Mouse (Mus musculus) large intestine, adult 2 months (tissue): Measurements from ENCODE around the gene Smc1b. TPM values are rescaled to one million over a fixed set of nuclear protein-coding genes. Genes with fewer than 3 reads are reported as not detected.
"Not testable (repeated sequence)": the region's sequence is repeated elsewhere in the genome, so short reads cannot be mapped to it uniquely, and the experiment has no call there.

Source experiments
- DNase-seq: peaks from one replicate; pipeline ENCODE4 v3.0.0-alpha.2; 2012; ENCODE audit warnings: low read depth, low spot score
- WGBS: fragments of 180-500 bp; shearing (Covaris S2); methylation state at CpG from one replicate; pipeline ENCODE4 v1.1.7; 2018; 5-methylcytosine and 5-hydroxymethylcytosine counted together
- polyA plus RNA-seq: library from polyadenylated mRNA; depleted of rRNA; stranded (reverse); fragments of >200 nt; gene quantifications from 2 replicates; pipeline ENCODE4 v1.2.3, GENCODE M21; 2012

Smc1b gene
- polyA plus RNA-seq, 1 experiment, result 0.52 TPM

DNA sequence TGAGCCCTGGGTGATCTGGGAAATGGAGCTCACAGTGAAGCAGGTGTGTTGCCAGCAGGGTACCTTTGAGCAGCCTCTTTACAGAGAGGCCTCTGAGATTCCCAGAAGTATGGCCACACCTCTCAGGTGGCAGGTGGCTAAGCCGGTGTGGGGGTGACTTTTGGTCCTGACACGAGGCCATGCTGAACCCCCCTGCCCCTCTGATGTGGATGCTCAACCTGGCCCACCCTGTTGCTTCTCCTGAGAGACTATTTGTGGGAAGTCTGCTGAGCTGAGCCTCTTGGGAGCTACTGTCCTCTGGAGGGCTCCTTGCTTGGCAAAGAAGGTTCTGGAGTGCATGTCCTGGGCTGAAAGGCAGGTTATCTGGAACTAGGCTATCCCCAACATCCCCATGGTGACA, 10.7 kb upstream of the Smc1b start:
- DNase-seq, result no peak
- WGBS, result 43% methylated on average over 2 of the region's 2 CpGs

DNA sequence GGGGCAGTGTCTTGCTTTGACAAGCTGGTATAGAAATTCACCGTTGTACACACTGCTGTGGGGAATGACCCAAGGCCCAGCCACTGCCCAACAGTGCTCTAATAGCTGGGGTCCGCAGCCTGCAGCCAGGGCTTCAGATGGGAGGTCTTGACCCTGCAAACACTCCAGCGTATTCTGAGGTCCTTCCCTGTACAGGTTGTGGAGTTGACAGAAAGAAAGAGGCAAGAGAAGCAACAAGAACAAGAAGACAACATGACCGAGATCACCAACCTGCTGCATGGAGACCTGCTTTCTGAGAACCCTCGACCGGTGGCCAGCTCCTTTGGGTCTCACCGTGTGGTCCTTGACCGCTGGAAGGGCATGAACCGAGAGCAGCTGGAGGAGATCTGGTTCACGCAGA, 9.5 kb upstream of the Smc1b start:
- WGBS, result 84% methylated on average over 10 of the region's 10 CpGs
- DNase-seq, result no peak

GRCm38 (mm10) chr15:85135143-85135542, 3.4 kb upstream of the Smc1b start:
- DNase-seq, result no peak
- 47% methylated on average over 9 of the region's 9 CpGs for WGBS

- no peak for DNase-seq
- 24% methylated on average over 10 of the region's 10 CpGs for WGBS
Observed at GRCm38 (mm10) chr15:85132193-85132520, 393 bp upstream of the Smc1b start.

DNA sequence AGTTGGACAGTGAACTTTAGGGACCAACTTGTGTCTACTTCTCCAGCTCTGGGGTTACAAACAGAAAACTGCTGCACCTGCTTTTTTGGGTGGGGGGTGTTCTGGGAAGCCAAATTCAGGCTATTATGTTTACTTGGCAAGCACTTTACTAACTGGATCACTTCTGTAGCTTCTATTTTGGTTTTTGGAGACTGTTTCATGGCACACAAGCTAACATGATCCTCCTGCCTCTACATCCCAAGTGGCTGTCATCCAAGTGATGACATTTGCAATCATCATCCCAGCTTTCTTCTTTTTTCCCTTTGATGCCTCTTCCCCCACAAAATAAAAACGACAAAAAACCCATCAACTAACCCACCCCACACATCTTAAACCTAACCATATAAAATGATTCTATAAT, 46.1 kb downstream of the Smc1b start:
- 51% methylated on average over 1 of the region's 1 CpGs for WGBS
- no peak for DNase-seq

DNA sequence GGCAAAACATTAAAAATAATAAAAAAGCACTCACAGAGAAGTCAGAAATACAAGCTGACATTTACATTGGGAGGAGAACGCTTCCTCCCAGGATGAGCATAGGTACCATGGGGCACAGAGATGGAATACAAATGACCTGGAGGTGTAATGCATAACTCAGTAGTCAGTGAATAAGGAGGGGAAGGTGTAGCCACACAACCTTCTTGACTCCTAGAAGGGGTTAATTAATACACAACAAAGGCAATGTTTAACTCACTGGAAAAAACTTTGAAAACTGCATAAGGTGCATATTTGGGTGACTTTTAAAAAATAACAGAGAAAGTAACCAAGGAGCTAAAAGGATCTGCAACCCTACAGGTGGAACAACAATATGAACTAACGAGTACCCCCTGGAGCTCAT, 59.1 kb downstream of the Smc1b start:
- no peak for DNase-seq
- 96% methylated on average over 2 of the region's 2 CpGs for WGBS

DNA sequence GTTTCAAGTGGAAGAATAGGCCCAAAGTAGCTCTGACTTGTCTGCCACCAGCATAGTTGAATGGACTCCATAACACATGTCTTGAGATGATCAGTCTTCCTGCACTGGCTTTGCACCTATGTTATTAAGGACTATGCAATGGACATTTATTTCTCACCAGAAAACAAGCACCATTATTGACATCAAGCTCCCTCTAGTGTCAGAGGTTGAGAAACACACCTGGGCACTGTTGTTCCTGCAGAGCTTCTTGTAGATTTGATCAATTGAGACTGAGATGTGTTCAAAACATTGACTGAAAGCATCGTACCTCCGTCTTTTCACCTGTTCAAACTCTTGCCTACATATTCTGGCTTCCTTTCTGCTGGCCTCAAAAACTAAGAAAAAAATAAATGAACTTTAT, 61.2 kb downstream of the Smc1b start:
- peak; percentile 29 for DNase-seq
- WGBS, result 18% methylated on average over 2 of the region's 2 CpGs

DNA sequence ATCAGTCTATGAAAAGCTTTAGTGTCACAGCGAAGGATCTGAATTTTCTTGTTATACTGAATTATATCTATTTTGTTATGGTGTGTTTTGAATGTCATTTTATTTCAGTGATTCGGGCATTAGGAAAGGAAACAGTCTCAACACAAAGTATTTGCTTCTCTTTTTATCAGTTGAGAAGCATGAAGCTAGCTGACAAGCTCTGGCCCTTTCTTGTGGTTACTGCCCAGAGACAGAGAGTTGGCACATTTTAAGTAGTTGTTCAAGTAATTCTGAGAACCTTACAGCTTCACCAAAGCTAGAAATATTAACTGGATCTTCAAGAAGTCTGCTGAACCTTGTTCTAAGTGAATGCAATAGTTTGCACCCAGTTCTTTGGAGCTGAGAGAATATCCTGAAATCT, 68.3 kb downstream of the Smc1b start:
- no peak for DNase-seq
- 93% methylated on average over 2 of the region's 2 CpGs for WGBS

GRCm38 (mm10) chr15:85055186-85055585, 76.6 kb downstream of the Smc1b start:
- WGBS, result 83% methylated on average over 4 of the region's 4 CpGs
- no peak for DNase-seq

GRCm38 (mm10) chr15:85054098-85054497, 77.7 kb downstream of the Smc1b start:
- 83% methylated on average over 3 of the region's 3 CpGs for WGBS
- DNase-seq, result no peak

DNA sequence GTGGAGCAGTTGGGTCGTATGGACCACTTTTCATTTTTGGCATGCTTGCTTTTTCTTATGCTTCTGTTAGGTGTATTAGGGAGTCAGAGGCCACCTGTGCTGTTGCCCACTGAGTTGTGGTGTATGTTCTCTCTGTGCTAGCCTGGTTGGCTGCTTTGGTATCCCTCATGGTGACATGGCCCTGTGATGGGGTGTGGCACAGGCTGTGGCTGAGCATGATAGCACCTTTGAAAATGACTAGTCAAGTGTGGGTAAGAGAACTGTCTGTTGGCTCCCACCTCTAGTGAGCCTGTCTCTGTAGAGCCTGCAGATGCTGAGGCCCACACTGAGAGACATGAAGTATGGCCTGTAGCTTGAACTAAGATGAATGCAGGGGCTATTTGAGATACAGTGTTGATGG, 82.0 kb downstream of the Smc1b start:
- DNase-seq, result no peak
- 79% methylated on average over 1 of the region's 1 CpGs for WGBS

DNA sequence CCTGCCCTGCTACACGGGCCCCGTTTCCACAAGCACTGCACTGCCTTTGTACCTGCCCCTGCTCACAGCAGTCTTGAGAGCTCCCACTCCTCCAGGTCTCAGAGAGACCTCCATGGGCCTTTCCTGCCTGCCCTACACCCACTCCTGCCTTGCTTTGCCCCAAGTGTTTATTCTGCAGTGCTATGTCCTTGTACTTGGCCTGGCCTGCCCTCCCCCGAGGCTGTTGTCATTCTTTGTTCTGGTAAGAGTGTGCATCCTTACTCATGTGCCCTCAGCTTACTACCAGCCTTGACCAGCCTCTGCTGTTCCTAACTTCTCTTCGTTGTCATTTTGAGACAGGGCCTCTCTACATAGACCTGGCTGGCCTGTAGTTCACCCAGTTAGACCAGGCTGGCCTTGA, 83.9 kb downstream of the Smc1b start:
- DNase-seq, result no peak
- 81% methylated on average over 4 of the region's 4 CpGs for WGBS

- no peak for DNase-seq
- WGBS, result 90% methylated on average over 14 of the region's 14 CpGs
Observed at GRCm38 (mm10) chr15:85046230-85046950, 85.4 kb downstream of the Smc1b start.

DNA sequence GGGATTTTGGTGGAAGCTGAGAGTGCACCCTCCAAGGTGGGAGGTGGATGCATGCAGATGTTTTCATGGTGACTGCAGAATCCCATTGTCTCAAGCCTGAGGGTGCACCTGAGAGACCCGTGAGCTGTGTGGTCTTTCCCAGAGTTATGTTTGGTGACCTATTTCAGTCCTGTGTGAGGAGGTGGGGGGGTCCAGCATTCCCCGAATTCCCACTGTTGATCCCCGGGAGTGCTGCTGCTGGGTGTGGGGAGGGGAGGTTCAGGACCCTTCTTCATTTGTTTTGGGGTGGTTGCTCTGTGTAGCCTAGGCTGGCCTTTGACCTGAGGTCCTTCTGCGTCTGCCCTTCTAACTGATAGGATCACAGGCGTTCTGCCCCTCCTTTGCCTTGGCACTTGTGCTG, 88.0 kb downstream of the Smc1b start:
- 85% methylated on average over 5 of the region's 5 CpGs for WGBS
- DNase-seq, result no peak

DNA sequence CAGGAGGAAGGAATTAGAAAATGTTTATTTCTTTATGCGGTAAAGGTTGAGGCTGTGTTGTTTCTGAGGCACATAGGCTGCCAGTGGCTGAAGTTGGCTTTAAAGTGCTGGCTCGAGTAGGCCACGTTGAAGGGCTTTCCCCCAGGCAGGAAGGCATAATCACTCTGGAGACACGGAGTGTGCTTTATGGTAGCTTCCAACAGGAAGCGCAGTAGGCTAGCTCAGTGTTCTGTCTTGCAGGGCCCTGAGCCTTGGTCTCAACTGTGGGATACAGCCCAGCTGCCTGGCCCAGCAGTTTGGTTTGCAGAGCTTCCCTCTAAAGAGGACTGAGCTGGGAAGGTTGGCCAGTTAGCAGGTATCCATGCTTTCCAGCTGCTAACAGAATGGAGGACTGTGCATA, 88.6 kb downstream of the Smc1b start:
- DNase-seq, result no peak
- WGBS, result 51% methylated on average over 5 of the region's 5 CpGs

GRCm38 (mm10) chr15:85042361-85042954, 89.3 kb downstream of the Smc1b start:
- WGBS, result 28% methylated on average over 4 of the region's 4 CpGs
- no peak for DNase-seq

GRCm38 (mm10) chr15:85041546-85042225, 90.1 kb downstream of the Smc1b start:
- WGBS, result 68% methylated on average over 10 of the region's 10 CpGs
- no peak for DNase-seq

DNA sequence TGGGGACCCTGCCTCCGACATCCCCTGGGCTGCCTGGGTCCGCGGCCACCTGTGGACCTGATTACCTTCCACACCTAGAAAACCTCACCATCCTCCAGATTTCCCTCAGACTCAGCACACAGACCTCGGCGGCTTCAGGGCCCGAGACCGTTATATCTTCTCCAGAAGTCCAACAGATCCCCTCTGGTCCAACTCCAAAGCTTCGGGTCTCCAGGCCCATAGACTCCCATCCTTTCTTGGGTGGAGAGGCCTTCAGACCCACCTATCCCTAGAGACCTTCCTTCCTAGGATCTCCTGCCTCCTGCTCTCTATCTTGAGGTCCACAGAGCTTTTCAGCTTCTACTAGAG, 94.4 kb downstream of the Smc1b start:
- WGBS, result under 1% methylated on average over 8 of the region's 8 CpGs

DNA sequence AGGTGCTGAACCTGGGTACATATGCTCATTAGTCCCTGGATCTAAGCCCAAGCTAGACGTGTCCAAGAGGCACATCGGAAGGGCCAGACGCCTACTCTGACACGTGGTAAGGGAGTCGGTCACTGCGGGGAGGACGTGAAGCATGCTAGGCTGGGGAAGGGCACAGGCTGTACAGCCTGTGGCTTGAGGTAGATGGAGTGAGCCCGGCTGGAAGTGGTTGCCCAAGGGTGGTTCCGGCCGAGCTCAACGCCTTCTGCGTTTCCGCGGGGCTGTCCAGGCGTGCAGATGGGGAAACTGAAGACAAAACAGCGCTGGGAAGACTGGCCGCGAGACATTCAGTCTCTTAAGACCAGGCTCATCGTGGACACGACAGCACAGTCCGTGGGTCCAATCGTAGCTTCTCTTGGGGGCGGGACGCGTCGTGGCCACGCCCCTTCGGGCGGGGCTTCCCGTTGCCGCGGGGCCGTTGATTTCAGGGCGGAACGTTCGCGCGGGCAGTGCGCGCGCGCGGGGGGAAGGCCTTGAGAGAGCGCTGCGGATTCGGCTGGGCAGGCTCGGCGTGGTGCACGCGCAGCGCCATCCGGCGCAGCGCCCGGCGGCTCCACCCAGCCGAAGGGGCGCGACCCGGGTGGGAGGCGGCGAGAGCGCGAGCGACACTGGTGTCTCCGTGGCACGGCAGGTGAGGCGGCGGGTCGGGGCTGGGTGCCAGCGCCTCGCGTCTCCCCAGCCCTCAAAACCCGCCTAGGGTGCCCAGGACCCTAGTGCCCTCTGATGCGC, 95.0 kb downstream of the Smc1b start:
- WGBS, result under 1% methylated on average over 74 of the region's 75 CpGs
- peak; percentile 83 for DNase-seq

More for the DNA sequence above, 94.4 kb downstream of the Smc1b start:
- no peak for DNase-seq

DNA sequence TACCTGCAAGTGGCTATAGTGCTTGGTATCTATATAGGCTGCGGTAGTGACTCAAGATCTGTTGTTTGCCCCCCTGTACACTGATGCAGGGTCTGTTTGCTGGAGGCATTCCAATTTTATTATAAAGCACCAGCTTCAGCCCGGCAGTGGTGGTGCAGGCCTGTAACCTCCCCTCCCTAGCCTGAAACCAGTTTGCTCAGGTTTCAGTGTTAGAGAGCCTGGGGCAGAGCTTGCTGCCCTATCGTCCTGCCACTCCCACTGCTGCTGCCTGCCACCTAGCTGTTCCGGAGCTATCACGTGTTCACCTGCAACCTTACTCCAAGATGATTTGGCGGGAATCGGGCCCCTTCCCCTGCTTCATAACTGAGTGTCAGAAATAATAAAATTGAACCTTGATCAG, 97.8 kb downstream of the Smc1b start:
- WGBS, result 18% methylated on average over 7 of the region's 7 CpGs
- DNase-seq, result not testable (repeated sequence)

GRCm38 (mm10) chr15:85031866-85032265, 99.9 kb downstream of the Smc1b start:
- no peak for DNase-seq
- 19% methylated on average over 3 of the region's 3 CpGs for WGBS
